Mouse (Mus musculus) Patski (cell line): ENCODE measurements around the gene Gm20388. TPM values are rescaled to one million over a fixed set of nuclear protein-coding genes. Genes with fewer than 3 reads are reported as not detected.

ENCODE experiments used
- ATAC-seq: fragments of 100-300 bp; one replicate; pipeline ENCODE4 v1.8.0; 2021
- CTCF ChIA-PET: fragments of 350-600 bp; sonication (Branson Sonifier 250); formaldehyde crosslinking; loops from one replicate; lab custom pipeline; 2022; ENCODE audit warnings: inconsistent platforms; lab: Charles Lee
- POLR2A ChIA-PET: fragments of 350-600 bp; sonication (Branson Sonifier 250); formaldehyde crosslinking; loops from one replicate; lab custom pipeline; 2022; ENCODE audit warnings: antibody characterized with exemption, inconsistent platforms; lab: Charles Lee
- DNase-seq: peaks from one replicate; pipeline ENCODE4 v3.0.0-alpha.2; 2011; ENCODE audit warnings: low read depth, low spot score
- H3K27me3 ChIP-seq: fragments of 371-371 bp; one replicate; pipeline ENCODE4 v1.5.1; 2021
- CTCF ChIP-seq: fragments of 100-300 bp; IDR thresholded peaks from one replicate; pipeline ENCODE4 v1.5.1; 2021
- in situ Hi-C: fragments of 300-500 bp; cut with MboI; formaldehyde crosslinking; loops from 3 replicates; pipeline ENCODE4 v1.11.1; 2018; ENCODE audit warnings: low pct_unique_long_range_greater_than_20kb, mixed read lengths
- polyA plus RNA-seq: library from polyadenylated mRNA; unstranded; gene quantifications from one replicate; pipeline ENCODE4 v1.2.3, GENCODE M21; 2021

The Gm20388 gene
- polyA plus RNA-seq, 1 experiment from 2014 or later = 86.7 TPM

DNA sequence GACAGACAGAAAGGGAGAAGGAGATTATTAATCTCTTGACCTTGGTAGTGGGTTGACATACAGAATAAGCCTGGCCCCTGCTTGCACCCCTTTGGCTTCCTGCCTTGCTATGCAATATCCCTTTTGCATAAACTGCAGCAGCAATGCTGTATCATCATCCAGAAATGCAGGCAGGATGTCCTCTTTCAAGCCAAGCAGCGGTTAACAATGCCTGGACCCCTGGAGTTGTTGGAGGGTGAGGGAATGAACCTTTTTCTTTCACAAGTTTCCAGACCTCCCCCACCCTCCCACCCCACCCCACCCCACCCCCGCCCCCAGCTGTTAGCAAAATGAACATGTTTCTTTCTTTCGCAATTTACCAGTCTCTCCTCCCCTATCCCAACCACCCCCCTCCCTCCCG lies 3758.0 kb downstream of the Gm20388 start:
- no peak for TF ChIP-seq CTCF
- H3K27me3 ChIP-seq = no peaks in the 10 kb centered on the region
- ATAC-seq (no peak), DNase-seq (no peak)
- ChIA-PET CTCF (no interaction called here), POLR2A (no interaction called here)
- in situ Hi-C loops = no loop called here

DNA sequence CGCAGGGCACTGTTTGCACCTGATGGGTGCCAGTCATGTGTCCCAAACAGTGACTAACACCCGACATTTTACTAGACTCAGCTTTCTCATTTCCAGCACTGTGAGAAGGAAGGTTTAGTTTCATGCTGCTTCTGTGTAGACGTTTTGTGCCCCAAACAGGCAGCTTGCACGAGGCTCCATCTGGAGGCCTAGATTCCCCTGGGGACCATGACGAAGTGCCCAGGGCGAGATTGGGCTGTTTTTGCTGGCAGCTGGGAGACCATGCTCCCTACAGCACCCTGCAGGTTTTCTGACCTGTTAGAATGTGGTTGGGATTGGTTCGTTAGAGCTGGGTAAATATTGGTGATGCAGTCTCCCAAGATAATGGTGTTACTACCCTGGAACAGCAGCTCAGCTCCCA lies 3760.1 kb downstream of the Gm20388 start:
- TF ChIP-seq CTCF = no peak
- no peaks in the 10 kb centered on the region for H3K27me3 ChIP-seq
- ChIA-PET CTCF (interaction anchor here (1.5 to 2.5 kb wide), 2 partner anchors 9 to 18 kb away, joined by 4 to 6 read pairs; partner anchors contain the start of gene Rhou), POLR2A (no interaction called here)
- DNase-seq = no peak
- in situ Hi-C loops = no loop called here
- no peak for ATAC-seq

DNA sequence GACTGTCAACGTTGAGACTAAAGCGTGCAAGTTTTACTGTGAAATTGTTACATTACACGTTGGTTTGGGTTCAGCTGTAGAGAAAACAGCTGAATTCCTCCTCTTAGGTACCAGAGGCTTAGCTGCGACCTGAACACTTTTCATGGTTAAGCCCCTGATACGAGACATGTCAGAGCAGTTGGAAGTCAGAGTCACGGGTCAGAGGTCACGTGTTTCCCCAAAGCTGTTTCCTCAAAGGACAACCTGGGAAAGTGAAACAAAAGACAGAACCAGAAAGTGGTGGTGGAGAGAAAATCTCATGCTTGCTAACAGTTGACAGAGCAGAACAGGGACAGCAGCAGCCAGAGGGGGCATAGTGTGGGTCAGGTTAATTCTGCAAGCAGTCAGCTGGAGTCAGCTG lies 3760.8 kb downstream of the Gm20388 start:
- ChIA-PET CTCF (interaction anchor here (1.0 to 2.5 kb wide), 3 partner anchors 10 to 98 kb away, joined by 3 to 6 read pairs (median 4); partner anchors contain the start of gene Rhou), POLR2A (interaction anchor here (0.6 kb wide), 1 partner anchor 28 kb away, joined by 4 read pairs; no protein-coding TSS in a partner anchor)
- DNase-seq (no peak), ATAC-seq (no peak)
- in situ Hi-C loops = no loop called here
- no peak for TF ChIP-seq CTCF
- no peaks in the 10 kb centered on the region for H3K27me3 ChIP-seq

DNA sequence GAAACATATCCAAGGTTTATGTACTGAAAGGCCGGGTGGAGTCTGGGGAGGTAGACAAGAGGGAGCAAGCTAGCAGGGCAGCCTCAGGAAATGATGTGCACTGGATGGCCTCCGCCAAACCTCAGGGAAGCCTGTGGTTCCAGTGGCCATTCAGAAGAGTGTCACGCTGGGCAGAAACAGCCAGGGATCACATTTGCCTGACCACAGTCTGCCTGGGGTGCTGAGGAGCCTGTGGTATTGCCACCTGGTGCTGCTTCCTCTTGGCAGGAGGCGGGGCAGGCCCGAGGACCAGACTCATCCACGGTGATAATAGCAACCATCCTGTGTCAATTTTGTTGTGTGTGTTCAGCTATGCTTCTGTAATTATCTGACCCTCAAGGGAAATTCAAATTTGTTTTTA lies 3762.0 kb downstream of the Gm20388 start:
- DNase-seq = no peak
- TF ChIP-seq CTCF = no peak
- ChIA-PET CTCF (interaction anchor here (2.5 kb wide), 1 partner anchor 11 kb away, joined by 6 read pairs; no protein-coding TSS in a partner anchor), POLR2A (no interaction called here)
- no peaks in the 10 kb centered on the region for H3K27me3 ChIP-seq
- in situ Hi-C loops = no loop called here
- no peak for ATAC-seq

DNA sequence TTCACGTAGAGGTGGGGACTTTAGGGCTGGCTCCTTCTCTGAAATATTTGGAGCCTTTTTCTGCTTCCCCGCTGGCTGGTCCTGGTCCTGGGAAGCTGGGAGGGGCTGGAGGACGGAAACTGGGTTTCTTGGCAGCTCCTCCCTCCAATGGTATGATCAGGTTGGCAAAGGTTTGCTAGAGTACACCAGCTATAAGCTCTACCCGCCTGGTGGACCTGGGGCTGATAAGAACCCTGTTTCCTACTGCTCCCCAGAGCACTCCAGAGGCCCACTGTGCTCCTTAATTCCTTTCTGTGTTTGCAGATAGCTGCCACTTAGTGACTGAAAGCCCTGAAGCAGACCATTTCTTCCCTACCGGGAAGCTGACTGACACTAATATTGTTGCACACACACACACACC lies 3765.0 kb downstream of the Gm20388 start:
- CTCF ChIA-PET = no interaction called here
- no peak for ATAC-seq

DNA sequence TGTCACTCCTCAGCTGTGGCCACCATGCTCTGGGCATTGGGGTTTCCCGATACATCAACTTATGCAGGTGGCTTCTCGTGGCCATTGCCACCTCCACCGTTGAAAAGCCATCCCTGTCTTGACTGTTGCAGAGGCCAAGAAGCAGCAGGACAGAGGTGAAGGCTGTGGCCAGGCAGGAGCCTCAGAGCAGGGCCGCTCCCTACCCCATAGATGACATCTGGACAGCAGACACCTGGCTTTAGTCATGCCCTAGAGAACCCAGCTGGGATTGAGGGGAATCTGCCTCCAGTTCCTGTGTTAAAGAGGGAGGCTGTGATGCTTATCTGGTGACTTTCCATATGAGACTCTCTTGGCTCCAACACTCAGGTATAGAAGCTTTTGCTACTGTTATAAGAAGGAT lies 3767.7 kb downstream of the Gm20388 start:
- no peak for ATAC-seq
- no peak for DNase-seq
- in situ Hi-C loops = no loop called here
- ChIA-PET POLR2A (no interaction called here), CTCF (no interaction called here)
- no peaks in the 10 kb centered on the region for H3K27me3 ChIP-seq
- no peak for TF ChIP-seq CTCF

More for the DNA sequence above, 3765.0 kb downstream of the Gm20388 start:
- no peak for TF ChIP-seq CTCF
- no peaks in the 10 kb centered on the region for H3K27me3 ChIP-seq
- POLR2A ChIA-PET = no interaction called here
- DNase-seq = no peak
- in situ Hi-C loops = no loop called here

DNA sequence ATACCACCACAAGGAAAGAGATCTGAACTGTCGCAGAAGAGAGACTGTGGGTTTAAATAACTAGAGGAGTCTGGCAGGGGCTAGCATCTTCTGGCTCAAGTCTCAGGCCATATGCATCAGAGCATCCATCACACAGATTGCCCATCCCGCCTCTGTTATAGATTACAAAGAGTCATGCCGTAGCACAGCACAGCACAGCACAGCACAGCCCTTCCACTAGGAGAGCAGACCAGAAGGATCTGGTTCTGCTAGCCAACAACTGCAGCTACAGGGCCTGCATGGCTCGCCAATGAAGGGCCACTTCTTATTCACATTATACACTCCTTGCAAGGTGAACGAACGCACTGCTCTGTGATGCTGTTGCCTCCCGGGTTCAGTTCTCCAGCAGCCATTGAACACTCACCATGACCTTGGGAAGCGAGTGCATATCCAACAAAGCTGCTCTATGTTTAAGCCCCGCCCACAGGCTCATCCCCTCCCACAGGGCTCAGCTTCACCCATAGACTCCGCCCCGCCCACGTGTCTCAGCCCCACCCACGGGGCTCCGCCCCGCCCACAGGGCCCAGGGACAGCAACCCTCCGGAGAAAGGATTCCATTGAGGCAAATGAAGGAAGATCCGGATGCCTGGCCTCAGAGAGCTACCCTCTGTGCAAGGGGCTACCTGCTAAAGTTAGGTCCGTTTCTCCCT lies 3771.6 kb downstream of the Gm20388 start:
- in situ Hi-C loops = no loop called here
- H3K27me3 ChIP-seq = no peaks in the 10 kb centered on the region
- DNase-seq (no peak), ATAC-seq (no peak)
- POLR2A ChIA-PET = no interaction called here
- no peak for TF ChIP-seq CTCF
- CTCF ChIA-PET = interaction anchor here (0.7 kb wide), 1 partner anchor 38 kb away, joined by 3 read pairs; no protein-coding TSS in a partner anchor

DNA sequence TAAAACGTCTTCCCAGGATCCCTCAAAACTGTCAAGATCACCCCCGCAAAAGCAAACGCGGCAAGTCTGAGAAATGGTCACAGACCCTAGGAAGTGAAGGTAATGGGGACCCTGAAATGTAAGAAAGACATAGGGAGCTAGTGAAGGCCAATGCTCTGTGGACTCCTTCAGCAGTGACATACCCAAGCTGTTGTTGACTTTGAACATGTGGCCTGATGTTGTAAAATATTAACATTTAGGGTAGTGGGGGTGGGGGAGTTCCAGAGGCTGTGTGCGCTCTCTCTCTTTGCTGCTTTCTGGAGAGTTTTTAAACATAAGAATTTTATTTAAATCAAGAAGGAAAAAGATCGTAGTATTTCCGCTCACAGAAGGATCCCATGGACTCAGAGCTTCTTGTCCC lies 3772.7 kb downstream of the Gm20388 start:
- no peak for DNase-seq
- no peak for TF ChIP-seq CTCF
- no peak for ATAC-seq
- no peaks in the 10 kb centered on the region for H3K27me3 ChIP-seq
- CTCF ChIA-PET = interaction anchor here (1.6 kb wide), 1 partner anchor 46 kb away, joined by 4 read pairs; no protein-coding TSS in a partner anchor
- POLR2A ChIA-PET = no interaction called here
- in situ Hi-C loops = no loop called here

DNA sequence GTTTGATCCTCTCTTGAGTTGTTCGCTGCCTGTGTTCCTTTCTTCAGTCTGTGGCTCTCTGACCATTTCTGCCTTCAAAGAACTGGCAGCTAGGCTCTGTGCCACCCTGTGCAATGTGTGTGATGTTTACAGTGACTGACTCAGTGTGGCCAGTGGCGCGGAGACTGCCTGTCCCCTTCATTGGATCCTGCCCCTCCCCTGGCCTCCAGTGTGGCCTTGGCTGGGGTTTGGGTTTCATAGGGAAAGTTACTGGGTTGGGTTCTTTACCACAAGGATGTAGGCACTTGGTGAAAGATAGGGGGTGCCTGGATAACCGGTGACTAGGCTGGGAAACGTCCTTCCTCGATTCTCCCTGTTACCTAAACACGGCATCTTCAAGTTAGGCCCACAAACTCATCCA lies 3774.2 kb downstream of the Gm20388 start:
- H3K27me3 ChIP-seq = no peaks in the 10 kb centered on the region
- POLR2A ChIA-PET = no interaction called here
- in situ Hi-C loops = no loop called here
- ATAC-seq (no peak), DNase-seq (no peak)
- CTCF ChIA-PET = interaction anchor here (1.6 kb wide), 1 partner anchor 45 kb away, joined by 4 read pairs; no protein-coding TSS in a partner anchor
- TF ChIP-seq CTCF = no peak

DNA sequence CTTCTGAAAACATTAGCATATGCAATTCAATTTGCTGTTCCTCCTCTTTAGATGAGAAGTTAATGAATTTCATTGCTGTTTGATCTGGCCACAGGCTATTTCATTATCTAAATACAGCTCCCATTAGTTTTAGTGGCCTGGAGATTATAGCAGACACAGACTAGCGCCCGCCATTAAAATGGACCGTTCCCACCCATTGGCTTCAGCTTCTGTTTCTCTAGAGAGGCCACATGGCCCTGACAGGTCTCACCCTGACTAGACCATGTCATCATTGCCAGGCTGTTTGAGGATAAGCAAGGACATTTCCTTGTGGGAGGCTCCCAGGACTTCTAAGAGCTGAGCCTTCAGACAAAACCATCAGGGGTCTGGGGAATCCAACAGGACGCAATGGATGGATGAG lies 3774.8 kb downstream of the Gm20388 start:
- ATAC-seq = no peak
- no peak for TF ChIP-seq CTCF
- CTCF ChIA-PET = no interaction called here
- DNase-seq = no peak
- no peaks in the 10 kb centered on the region for H3K27me3 ChIP-seq
- in situ Hi-C loops = no loop called here
- POLR2A ChIA-PET = no interaction called here

DNA sequence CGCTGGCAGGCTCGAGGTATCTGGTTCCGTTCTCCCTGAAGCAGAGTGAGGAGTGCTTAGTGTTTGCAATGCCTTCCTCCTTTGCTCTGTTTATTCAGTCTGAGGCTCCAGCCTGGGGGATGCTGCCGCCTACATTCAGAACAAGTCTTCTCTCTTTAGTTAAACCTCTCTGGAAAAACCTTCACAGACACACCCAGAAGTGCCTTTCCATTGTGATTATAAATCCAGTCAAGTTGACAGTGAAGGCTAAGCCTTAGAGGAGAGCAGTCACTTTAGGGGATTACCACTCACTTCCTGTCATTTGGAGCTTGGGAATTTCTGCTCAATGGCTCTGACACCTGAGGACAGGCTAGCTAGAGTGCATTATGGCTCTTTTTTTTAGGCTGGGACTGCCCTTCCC lies 3777.2 kb downstream of the Gm20388 start:
- DNase-seq (no peak), ATAC-seq (no peak)
- in situ Hi-C loops = no loop called here
- CTCF ChIA-PET = no interaction called here
- H3K27me3 ChIP-seq = no peaks in the 10 kb centered on the region
- POLR2A ChIA-PET = no interaction called here
- no peak for TF ChIP-seq CTCF
